Mouse (Mus musculus): ENCODE data around the gene Tap1.

DNA sequence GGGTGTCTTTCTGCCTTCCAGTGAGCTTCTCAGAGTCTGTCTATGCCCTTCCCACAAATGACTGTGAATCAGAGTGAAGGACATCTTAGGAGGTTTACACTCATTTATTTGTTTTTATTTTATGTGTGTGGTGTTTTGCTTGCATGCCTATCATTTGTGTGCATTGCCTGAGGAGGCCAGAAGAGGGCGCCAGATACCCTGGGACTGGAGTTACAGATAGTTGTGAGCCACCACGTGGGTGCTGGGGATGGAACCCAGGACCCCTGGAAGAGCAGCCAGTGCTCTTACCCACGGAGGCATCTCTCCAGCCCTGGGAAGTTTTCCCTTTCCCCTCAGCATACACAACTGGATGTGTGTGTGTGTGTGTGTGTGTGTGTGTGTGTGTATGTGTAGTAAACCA, 22.3 kb downstream of the Tap1 start:
- peak; percentile 67 to 80 (median 76) for TF ChIP-seq CTCF (IDR thresholded peaks at IDR 0.05 in 2 of 3, conservative IDR thresholded peaks at IDR 0.05 in 1 of 3; ENCODE audit: control insufficient read depth in 1 of 3, insufficient read depth in 1 of 3, low read depth in 2 of 3, low read length in 3 of 3, poor library complexity in 1 of 3, severe bottlenecking in 1 of 3)
- no peak for TF ChIP-seq JUND (IDR thresholded peaks at IDR 0.05; ENCODE audit: low read depth, low read length)
- TF ChIP-seq RCOR1 (IDR thresholded peaks at IDR 0.05; ENCODE audit: low read depth, low read length) = no peak
- TF ChIP-seq TBP (IDR thresholded peaks at IDR 0.05; ENCODE audit: low read depth, low read length) = no peak
- TF ChIP-seq USF2 (IDR thresholded peaks at IDR 0.05; ENCODE audit: borderline replicate concordance in 1 of 2, insufficient read depth in 1 of 2, low read depth in 1 of 2, low read length in 2 of 2) = no peak
- TF ChIP-seq POLR2A (IDR thresholded peaks at IDR 0.05; ENCODE audit: control insufficient read depth in 1 of 2, insufficient read depth in 1 of 2, low read depth in 1 of 2, low read length in 2 of 2, poor library complexity in 1 of 2) = no peak
